Mouse (Mus musculus) megakaryocyte, embryonic 14.5 days (primary cell): ENCODE data around the gene Higd2a.

ENCODE experiments used
- FLI1 ChIP-seq: IDR thresholded peaks from 2 replicates; pipeline ENCODE4 v1.6.1; 2012; ENCODE audit warnings: low read length, inconsistent platforms, mixed read lengths
- GATA1 ChIP-seq: IDR thresholded peaks from 3 replicates; pipeline ENCODE4 v1.6.1; 2012; ENCODE audit warnings: mixed read lengths, low read length, inconsistent platforms, borderline replicate concordance

GRCm38 (mm10) chr13:54603501-54603900 lies 13.5 kb downstream of the Higd2a start:
- TF ChIP-seq GATA1 = no peak
- TF ChIP-seq FLI1 = no peak
